Mouse (Mus musculus) T-helper 17 cell (primary cell): ENCODE measurements at regions not wholly inside any gene's neighbourhood (a gene's known extent, or its start where the extent isn't known, plus 50 kb on each side); places are given as distances from the start of the nearest gene placed in this dataset.

Experiments used
- in situ Hi-C, 2 experiments: fragments of 300-600 bp; cut with MboI, MseI; formaldehyde crosslinking; loops; 1 replicate in 1 of 2; 2 replicates in 1 of 2; pipeline ENCODE4 v1.15.1; 2025; ENCODE audit warnings: high pct_unique_total_duplicates in 2 of 2

DNA sequence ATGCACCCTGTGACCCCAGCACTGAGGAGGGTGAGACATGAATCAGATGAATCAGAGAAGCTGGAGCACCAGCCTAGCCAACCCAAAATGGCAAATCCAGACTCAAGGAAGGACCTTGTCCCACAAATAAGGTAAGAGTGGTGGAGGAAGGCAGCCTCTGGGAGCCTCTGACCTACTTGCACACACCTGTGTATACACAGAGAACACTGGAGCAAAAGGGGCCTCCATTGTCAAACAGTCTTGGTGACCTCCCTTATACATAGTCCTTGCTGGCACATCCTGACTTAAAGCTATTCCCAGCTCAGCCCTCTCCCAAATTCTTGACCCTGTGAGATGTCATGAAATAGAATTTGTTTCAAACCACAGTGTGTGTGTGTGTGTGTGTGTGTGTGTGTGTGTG is 57.1 kb downstream of the Inhbb start:
- in situ Hi-C loops, result no loop called here

- in situ Hi-C loops, result no loop called here
Measured at GRCm38 (mm10) chr1:119358096-119358495, 64.0 kb downstream of the Inhbb start.

GRCm38 (mm10) chr1:119356916-119357315 is 65.1 kb downstream of the Inhbb start:
- in situ Hi-C loops, result no loop called here

GRCm38 (mm10) chr1:119355456-119355855 is 66.6 kb downstream of the Inhbb start:
- in situ Hi-C loops, result no loop called here

DNA sequence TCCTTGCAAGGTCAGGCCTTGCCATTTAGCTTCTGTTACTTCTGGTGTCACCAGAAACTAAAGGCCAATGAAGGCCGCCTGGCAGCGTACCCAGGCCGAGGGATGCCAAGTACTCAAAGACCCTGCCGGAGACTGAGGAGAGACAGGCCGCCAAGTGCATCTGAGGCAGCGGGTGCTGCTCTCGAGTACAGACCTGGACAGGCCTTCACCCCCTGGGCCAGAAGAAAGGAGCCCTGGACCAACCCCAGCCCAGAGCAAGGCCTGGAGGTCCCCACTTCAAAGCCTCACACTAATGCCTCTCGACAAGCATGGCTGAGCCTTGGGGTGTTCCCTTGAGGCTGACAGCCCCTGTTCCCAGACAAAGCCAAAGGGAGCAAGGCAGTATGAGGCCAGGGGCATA is 70.5 kb downstream of the Inhbb start:
- in situ Hi-C loops, result no loop called here

DNA sequence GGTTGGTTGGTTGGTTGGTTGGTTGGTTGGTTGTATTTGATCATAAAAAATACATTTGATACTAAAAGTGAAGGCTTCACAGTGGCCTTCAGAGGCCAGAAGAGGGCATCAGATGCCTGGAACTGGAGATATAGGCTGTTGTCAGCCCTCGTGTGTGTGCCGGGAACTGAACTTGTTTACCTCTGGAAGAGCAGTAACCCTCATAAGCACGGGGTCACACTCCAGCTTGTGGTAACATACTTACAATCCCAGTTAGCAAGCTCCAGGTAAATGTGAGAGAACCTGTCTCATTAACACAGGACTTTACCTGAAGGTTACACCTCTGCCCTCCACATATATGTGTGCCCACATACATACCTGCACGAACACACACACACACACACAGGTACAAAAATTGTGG is 71.2 kb downstream of the Inhbb start:
- in situ Hi-C loops, result no loop called here

DNA sequence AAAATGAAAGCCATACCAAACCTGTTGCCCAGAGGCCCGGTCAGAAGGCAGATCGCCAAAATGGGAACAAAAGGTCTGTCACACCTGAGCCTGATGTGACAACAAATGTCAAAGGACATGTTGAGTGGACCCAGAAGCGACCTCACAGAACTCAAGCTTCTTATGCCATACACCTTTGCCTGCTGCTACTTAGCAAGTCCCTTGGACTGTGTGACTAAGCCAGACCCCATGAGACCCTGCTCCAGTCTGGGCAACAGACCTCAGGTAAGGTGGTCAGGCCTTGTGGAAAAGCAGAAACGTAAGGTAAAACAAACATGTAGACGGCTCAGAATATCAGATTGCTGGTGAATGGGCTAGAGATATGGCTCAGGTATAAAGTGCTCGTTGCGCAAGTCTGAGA is 71.8 kb downstream of the Inhbb start:
- in situ Hi-C loops, result no loop called here

- in situ Hi-C loops, result loop anchor here in 1 of 2 experiments (5.0 kb wide), 1 partner anchor 1179 kb away; no protein-coding TSS in a partner anchor
Measured at GRCm38 (mm10) chr1:119348456-119349208, 73.4 kb downstream of the Inhbb start.

- in situ Hi-C loops, result loop anchor here in 1 of 2 experiments (5.0 kb wide), 1 partner anchor 1180 kb away; no protein-coding TSS in a partner anchor
Measured at GRCm38 (mm10) chr1:119347749-119348148, 74.3 kb downstream of the Inhbb start.

GRCm38 (mm10) chr1:119346634-119347155 is 75.4 kb downstream of the Inhbb start:
- in situ Hi-C loops, result loop anchor here in 1 of 2 experiments (5.0 kb wide), 1 partner anchor 1181 kb away; no protein-coding TSS in a partner anchor

- in situ Hi-C loops, result loop anchor here in 1 of 2 experiments (5.0 kb wide), 1 partner anchor 1182 kb away; no protein-coding TSS in a partner anchor
Measured at GRCm38 (mm10) chr1:119345115-119345791, 76.8 kb downstream of the Inhbb start.

GRCm38 (mm10) chr1:119344046-119344445 is 78.0 kb downstream of the Inhbb start:
- in situ Hi-C loops, result no loop called here

DNA sequence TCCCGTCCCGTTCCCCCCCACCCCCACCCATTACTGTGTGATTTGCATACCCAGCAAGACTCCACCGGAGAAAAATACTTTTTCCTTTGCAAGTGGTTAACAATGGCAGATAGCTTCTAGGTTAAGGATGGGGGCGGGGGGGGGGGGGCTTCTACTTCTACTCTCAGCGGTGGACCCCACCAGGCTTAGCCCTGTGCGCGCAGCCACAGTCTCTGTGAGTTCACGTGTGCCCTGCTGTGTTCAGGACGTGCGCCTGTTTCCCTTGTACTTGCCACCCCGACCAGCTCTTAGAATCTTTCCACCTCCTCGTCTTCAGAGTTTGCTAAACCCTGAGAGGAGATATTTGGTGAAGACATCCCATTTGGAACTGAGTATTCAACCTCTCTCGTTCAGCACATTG is 86.9 kb downstream of the Inhbb start:
- in situ Hi-C loops, result no loop called here

DNA sequence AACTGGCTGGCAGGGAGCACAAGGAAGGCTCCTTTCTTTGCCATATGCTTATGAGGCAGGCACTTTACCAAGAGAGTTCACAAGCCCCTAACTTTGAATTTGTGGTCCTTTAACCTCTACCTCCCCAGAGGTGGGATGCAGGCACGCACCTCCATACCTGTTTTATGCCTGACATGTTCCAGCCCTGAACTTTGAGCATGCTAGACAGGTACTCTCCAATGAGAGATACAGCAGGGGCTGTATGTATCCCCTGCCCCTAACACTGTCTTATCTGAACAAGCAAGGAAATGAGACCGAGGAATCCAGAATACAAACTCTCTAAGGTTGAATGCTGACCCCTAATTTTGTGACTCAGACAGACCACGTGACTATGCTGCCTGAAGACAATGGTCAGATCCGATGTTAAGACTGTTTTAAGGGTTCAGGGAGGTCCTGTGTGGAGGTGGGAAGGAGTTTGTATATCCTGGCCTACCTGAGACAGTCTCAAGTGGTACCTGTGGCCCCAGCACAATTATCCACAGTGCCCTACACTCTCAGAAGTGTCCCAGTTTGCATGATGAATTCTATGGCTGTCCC is 91.2 kb downstream of the Inhbb start:
- in situ Hi-C loops, result no loop called here

DNA sequence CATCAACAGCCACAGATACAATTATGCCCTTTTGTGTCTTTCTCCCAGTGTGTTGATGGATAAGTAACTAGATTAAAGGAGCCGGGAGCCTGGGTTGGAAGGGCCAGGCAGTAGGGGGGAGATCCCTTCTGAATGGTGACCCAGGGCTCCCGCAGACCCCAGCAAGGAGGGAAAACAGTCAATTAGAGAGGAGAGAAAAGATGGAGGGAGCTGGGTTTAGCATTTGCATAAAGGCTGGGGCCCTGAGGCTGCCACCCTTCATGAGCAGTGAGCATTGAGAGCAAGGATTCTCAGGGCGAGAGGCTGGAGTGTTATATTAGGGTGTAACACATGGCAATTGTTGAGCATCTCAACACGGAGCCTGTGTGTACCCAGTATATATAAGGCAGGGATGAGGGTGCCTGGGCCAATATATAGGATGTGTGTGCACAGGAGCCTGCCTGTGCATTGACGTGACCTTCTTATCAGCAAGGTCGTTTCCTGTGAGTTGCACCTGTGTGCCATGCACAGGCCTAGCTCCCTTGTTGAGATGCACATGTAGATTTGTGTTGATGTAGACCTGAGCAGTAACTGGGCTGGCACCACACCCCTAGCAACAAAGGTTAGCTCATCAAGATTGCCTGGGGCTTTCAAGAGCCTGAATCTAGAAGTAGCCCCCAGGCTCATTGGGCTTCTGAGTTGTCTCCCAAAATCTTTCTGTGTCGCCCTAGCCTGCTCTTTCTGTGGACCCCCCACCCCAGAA is 92.2 kb downstream of the Inhbb start:
- in situ Hi-C loops, result no loop called here

GRCm38 (mm10) chr1:119328921-119329692 is 92.9 kb downstream of the Inhbb start:
- in situ Hi-C loops, result no loop called here

DNA sequence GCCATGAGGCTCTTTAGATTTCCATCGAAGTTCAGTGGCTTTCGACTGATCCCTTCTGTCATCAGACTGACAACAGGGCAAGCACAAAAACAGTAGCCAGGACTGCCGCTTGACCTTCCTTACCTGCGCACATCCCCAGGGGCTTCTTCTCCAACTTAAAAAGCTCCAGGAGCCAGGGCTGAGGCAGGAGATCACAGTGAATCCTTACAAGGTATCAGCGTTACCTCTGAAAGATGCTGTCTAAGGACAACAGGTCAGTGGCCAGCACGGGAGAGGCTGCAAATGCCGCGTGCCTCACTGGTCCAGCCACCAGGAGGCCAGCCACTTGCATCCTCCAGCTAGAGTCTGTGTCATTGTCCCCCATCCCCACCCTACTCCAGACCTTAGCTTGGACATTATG is 97.5 kb downstream of the Inhbb start:
- in situ Hi-C loops, result no loop called here

DNA sequence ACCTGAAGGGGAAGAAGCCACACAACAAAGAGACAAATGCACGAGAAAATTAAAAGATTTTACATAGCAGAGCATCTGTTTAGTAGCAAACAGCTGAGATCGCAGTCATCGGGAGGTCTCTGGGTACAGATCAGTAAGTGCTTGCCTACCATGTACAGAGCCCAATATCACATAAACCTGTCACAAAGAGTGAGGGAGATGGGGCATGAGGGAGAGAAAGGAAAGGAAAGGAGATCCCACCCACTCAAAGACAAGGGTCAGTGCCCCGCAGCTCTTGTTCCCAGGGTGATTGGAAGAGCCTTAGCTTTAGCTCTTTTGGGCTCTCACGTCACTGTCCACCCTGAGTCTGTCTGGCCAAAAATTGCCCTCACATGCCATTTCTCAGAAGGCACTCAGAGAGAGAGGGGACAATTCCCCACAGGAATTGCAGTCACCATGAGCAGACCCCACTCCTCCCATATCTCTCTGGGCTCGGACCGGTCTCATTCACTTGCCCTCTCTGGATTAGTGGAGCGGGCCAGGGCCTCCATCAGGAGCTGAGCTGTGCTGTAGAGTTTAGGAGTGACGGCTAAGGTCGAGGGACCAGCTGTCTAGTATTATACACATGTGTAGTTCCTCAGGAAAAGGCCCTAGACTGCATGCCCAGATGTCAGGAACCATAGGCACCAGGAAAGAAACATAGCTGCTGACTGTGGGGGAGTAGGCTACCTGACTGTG is 99.6 kb downstream of the Inhbb start:
- in situ Hi-C loops, result no loop called here

DNA sequence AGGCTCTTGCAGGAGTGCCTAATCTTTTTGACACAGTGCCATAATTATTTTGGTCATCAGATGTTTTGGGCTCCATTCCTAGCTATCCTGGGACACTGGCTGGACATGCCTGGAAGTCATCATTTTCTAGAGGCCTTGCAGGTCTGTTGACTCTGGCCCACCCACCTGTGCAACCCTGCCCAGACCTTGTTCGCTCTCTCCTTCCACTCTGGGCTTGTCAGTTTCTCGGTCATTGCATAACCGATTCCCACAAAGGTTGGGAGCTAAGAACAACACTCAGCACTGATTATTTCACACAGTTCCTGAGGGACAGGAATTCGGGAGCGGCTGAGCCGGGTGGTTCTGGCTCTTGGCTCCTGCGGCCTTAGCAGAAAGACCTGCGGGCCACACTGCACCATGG is 100.2 kb downstream of the Inhbb start:
- in situ Hi-C loops, result no loop called here

GRCm38 (mm10) chr1:119317006-119317405 is 105.0 kb downstream of the Inhbb start:
- in situ Hi-C loops, result no loop called here
